Mouse (Mus musculus) myocyte (in vitro differentiated cells): ENCODE measurements at regions not wholly inside any gene's neighbourhood (a gene's known extent, or its start where the extent isn't known, plus 50 kb on each side); places are given as distances from the start of the nearest gene placed in this dataset.
A peak's percentile ranks its signal among the peaks of the same experiment; 100 is the strongest.

ENCODE experiments used
- H3K27me3 ChIP-seq: one replicate; pipeline ENCODE4 v1.6.1; 2011; ENCODE audit not compliant: control insufficient read depth, insufficient read depth, insufficient read length
- H3K36me3 ChIP-seq: one replicate; pipeline ENCODE4 v1.6.1; 2011; ENCODE audit not compliant: control insufficient read depth, insufficient read depth
- H3K4me2 ChIP-seq: one replicate; pipeline ENCODE4 v1.6.1; 2011; ENCODE audit warnings: low read depth, control low read depth
- H3K4me3 ChIP-seq: one replicate; pipeline ENCODE4 v1.5.1; 2011; ENCODE audit warnings: mild to moderate bottlenecking, control low read depth, moderate library complexity
- H3K79me2 ChIP-seq: one replicate; pipeline ENCODE4 v1.6.1; 2011; ENCODE audit not compliant: control insufficient read depth, insufficient read depth
- H3ac ChIP-seq: one replicate; pipeline ENCODE4 v1.6.1; 2011; ENCODE audit not compliant: control insufficient read depth, insufficient read length
- CEBPB ChIP-seq: IDR thresholded peaks from 2 replicates; pipeline ENCODE4 v1.6.1; 2011; ENCODE audit warnings: mild to moderate bottlenecking, moderate library complexity; ENCODE audit not compliant: poor library complexity, insufficient read depth, severe bottlenecking
- E2F4 ChIP-seq: IDR thresholded peaks from one replicate; pipeline ENCODE4 v1.6.1; 2011; ENCODE audit warnings: mild to moderate bottlenecking, control low read depth, moderate library complexity; ENCODE audit not compliant: insufficient read depth
- MAX ChIP-seq: IDR thresholded peaks from one replicate; pipeline ENCODE4 v1.6.1; 2011; ENCODE audit warnings: low read depth, mild to moderate bottlenecking, control low read depth
- MYOD1 ChIP-seq, 3 experiments: IDR thresholded peaks; one replicate each; pipeline ENCODE4 v1.6.1; 2011; ENCODE audit warnings: control low read depth in 2 of 3, low read depth in 2 of 3, mild to moderate bottlenecking in 2 of 3, moderate library complexity in 1 of 3; ENCODE audit not compliant: insufficient read length in 2 of 3, control insufficient read depth in 1 of 3
- MYOG ChIP-seq, 3 experiments: IDR thresholded peaks; one replicate each; pipeline ENCODE4 v1.6.1; 2011; ENCODE audit warnings: control low read depth in 2 of 3, low read depth in 2 of 3, mild to moderate bottlenecking in 2 of 3; ENCODE audit not compliant: insufficient read length in 2 of 3, control insufficient read depth in 1 of 3, insufficient read depth in 1 of 3
- POLR2A ChIP-seq: IDR thresholded peaks from one replicate; pipeline ENCODE4 v1.6.1; 2011; ENCODE audit warnings: low read depth, mild to moderate bottlenecking, control low read depth, moderate library complexity; ENCODE audit not compliant: insufficient read length
- POLR2AphosphoS2 ChIP-seq: IDR thresholded peaks from one replicate; pipeline ENCODE4 v1.6.1; 2011; ENCODE audit warnings: low read depth, control low read depth; ENCODE audit not compliant: insufficient read length
- REST ChIP-seq: IDR thresholded peaks from one replicate; pipeline ENCODE4 v1.6.1; 2011; ENCODE audit warnings: mild to moderate bottlenecking, control low read depth, moderate library complexity; ENCODE audit not compliant: insufficient read depth, insufficient read length
- SRF ChIP-seq: IDR thresholded peaks from one replicate; pipeline ENCODE4 v1.6.1; 2011; ENCODE audit warnings: low read depth; ENCODE audit not compliant: control insufficient read depth, insufficient read length
- TCF12 ChIP-seq: IDR thresholded peaks from one replicate; pipeline ENCODE4 v1.6.1; 2011; ENCODE audit warnings: mild to moderate bottlenecking, control low read depth; ENCODE audit not compliant: poor library complexity, insufficient read depth, severe bottlenecking
- TCF3 ChIP-seq: IDR thresholded peaks from one replicate; pipeline ENCODE4 v1.6.1; 2011; ENCODE audit warnings: low read depth, control low read depth; ENCODE audit not compliant: insufficient read length
- USF1 ChIP-seq: IDR thresholded peaks from one replicate; pipeline ENCODE4 v1.6.1; 2011; ENCODE audit warnings: low read depth, mild to moderate bottlenecking, control low read depth, moderate library complexity

DNA sequence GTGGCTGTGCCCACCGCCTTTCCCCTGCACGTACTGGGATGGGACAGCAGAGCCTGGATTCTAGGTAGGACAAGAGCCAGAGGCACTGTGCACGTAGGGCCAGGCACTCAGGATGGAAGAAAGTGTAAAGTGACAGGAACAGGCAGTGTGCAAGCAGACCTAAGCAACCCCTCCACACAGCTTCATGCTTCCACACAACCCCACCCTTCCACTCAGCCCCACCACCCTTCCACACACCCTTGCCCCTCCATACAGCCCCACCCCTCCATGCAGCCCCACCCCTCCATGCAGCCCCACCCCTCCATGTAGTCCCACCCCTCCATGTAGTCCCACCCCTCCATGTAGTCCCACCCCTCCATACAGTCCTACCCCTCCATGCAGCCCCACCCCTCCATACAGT, 78.5 kb downstream of the Zfp706 start:
- no peak overlapping the region for H3K4me3 ChIP-seq

DNA sequence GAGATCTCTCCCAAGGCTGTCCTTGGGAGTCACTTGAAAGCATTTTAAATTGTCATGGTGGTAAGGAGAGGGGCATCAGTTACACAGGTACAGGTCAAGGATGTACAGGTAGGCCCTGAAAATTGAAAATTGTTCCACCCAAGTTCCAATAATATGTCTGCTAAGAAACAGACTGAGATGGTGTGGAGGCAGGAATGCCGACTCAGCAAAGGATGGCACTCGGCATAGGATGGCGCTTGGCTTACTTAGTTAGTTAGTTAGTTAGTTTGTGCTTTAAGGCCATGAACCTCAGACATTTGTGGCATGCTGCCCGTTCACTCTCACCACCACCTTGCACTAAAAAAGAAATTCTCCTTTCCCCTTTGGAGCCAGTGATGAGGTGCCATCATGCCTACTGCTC, 78.9 kb downstream of the Zfp706 start:
- TF ChIP-seq POLR2AphosphoS2 (no peak), TCF12 (no peak), REST (no peak), SRF (no peak), CEBPB (no peak), TCF3 (no peak), POLR2A (no peak), MYOG (IDR thresholded peaks at IDR 0.05; ENCODE audit: control insufficient read depth in 1 of 3, insufficient read depth in 1 of 3, insufficient read length in 2 of 3, low read depth in 2 of 3) (no peak), MAX (no peak), E2F4 (no peak), USF1 (no peak), MYOD1 (IDR thresholded peaks at IDR 0.05; ENCODE audit: control insufficient read depth in 1 of 3, insufficient read length in 2 of 3, low read depth in 2 of 3) (no peak)
- H3K36me3 ChIP-seq = no peaks in the 10 kb centered on the region

More for the DNA sequence above, 78.5 kb downstream of the Zfp706 start:
- no peak for TF ChIP-seq REST
- no peak for TF ChIP-seq MAX
- TF ChIP-seq POLR2AphosphoS2 = no peak
- no peak for TF ChIP-seq CEBPB
- TF ChIP-seq TCF3 = no peak
- TF ChIP-seq SRF = no peak
- TF ChIP-seq MYOD1 (IDR thresholded peaks at IDR 0.05; ENCODE audit: control insufficient read depth in 1 of 3, insufficient read length in 2 of 3, low read depth in 2 of 3) = no peak
- no peak for TF ChIP-seq TCF12
- no peak for TF ChIP-seq MYOG (IDR thresholded peaks at IDR 0.05; ENCODE audit: control insufficient read depth in 1 of 3, insufficient read depth in 1 of 3, insufficient read length in 2 of 3, low read depth in 2 of 3)
- no peak for TF ChIP-seq USF1
- TF ChIP-seq E2F4 = no peak
- TF ChIP-seq POLR2A = no peak
- H3ac ChIP-seq = no peak overlapping the region
- H3K4me2 ChIP-seq = no peak overlapping the region
- no peaks in the 10 kb centered on the region for H3K79me2 ChIP-seq
- H3K27me3 ChIP-seq = no peaks in the 10 kb centered on the region
- no peaks in the 10 kb centered on the region for H3K36me3 ChIP-seq

GRCm38 (mm10) chr15:36927436-36927835, 80.1 kb downstream of the Zfp706 start:
- no peak overlapping the region for H3K4me2 ChIP-seq
- H3K79me2 ChIP-seq = no peaks in the 10 kb centered on the region
- no peak overlapping the region for H3K4me3 ChIP-seq
- H3ac ChIP-seq = no peak overlapping the region
- H3K36me3 ChIP-seq = no peaks in the 10 kb centered on the region
- H3K27me3 ChIP-seq = no peaks in the 10 kb centered on the region
- TF ChIP-seq CEBPB = no peak
- TF ChIP-seq SRF = no peak
- no peak for TF ChIP-seq MAX
- TF ChIP-seq TCF12 = no peak
- TF ChIP-seq REST = no peak
- no peak for TF ChIP-seq POLR2AphosphoS2
- TF ChIP-seq TCF3 = no peak
- TF ChIP-seq E2F4 = no peak
- no peak for TF ChIP-seq USF1
- no peak for TF ChIP-seq MYOG (IDR thresholded peaks at IDR 0.05; ENCODE audit: control insufficient read depth in 1 of 3, insufficient read depth in 1 of 3, insufficient read length in 2 of 3, low read depth in 2 of 3)
- TF ChIP-seq MYOD1 (IDR thresholded peaks at IDR 0.05; ENCODE audit: control insufficient read depth in 1 of 3, insufficient read length in 2 of 3, low read depth in 2 of 3) = no peak
- no peak for TF ChIP-seq POLR2A

More for the DNA sequence above, 78.9 kb downstream of the Zfp706 start:
- Histone ChIP-seq H3K4me2 (no peak overlapping the region), H3K4me3 (no peak overlapping the region), H3K79me2 (no peaks in the 10 kb centered on the region), H3ac (no peak overlapping the region), H3K27me3 (no peaks in the 10 kb centered on the region)

DNA sequence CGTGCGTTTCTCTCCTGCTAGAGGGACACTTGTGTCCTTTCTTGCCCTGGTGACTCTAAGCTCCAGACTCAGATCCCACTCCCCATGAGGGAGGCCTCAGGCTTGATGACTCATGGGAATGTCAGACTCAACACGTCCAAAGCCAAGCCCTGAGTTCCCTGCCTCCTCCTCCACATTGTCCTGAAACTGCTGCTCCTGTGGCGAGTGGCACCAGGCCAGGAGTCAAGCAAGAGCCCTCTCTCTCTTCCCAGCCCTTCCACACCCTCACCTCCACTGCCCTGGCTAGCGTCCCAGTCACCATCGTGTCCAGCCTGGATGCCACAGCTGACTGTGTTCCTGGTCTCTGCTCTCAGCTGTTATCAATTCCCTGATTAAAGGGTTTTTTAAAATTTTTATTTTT, 83.4 kb downstream of the Zfp706 start:
- no peak overlapping the region for H3K4me3 ChIP-seq
- no peaks in the 10 kb centered on the region for H3K36me3 ChIP-seq
- no peaks in the 10 kb centered on the region for H3K27me3 ChIP-seq
- no peak overlapping the region for H3ac ChIP-seq
- peak overlapping the region; percentile 58 for H3K4me2 ChIP-seq
- H3K79me2 ChIP-seq = no peaks in the 10 kb centered on the region
- TF ChIP-seq MYOD1 (IDR thresholded peaks at IDR 0.05; ENCODE audit: control insufficient read depth in 1 of 3, insufficient read length in 2 of 3, low read depth in 2 of 3) = peak in 2 of 3 experiments; percentile 61 to 84
- TF ChIP-seq TCF3 = peak; percentile 34
- TF ChIP-seq POLR2AphosphoS2 = no peak
- peak; percentile 35 for TF ChIP-seq TCF12
- TF ChIP-seq MYOG (IDR thresholded peaks at IDR 0.05; ENCODE audit: control insufficient read depth in 1 of 3, insufficient read depth in 1 of 3, insufficient read length in 2 of 3, low read depth in 2 of 3) = peak in 2 of 3 experiments; percentile 79 to 93
- no peak for TF ChIP-seq CEBPB

GRCm38 (mm10) chr15:36921384-36921783, 86.2 kb downstream of the Zfp706 start:
- H3K4me2 ChIP-seq = no peak overlapping the region
- H3K27me3 ChIP-seq = no peaks in the 10 kb centered on the region
- H3ac ChIP-seq = no peak overlapping the region
- H3K36me3 ChIP-seq = no peaks in the 10 kb centered on the region
- H3K79me2 ChIP-seq = no peaks in the 10 kb centered on the region
- H3K4me3 ChIP-seq = no peak overlapping the region
- TF ChIP-seq MYOD1 (IDR thresholded peaks at IDR 0.05; ENCODE audit: control insufficient read depth in 1 of 3, insufficient read length in 2 of 3, low read depth in 2 of 3) (no peak), MYOG (IDR thresholded peaks at IDR 0.05; ENCODE audit: control insufficient read depth in 1 of 3, insufficient read depth in 1 of 3, insufficient read length in 2 of 3, low read depth in 2 of 3) (no peak), MAX (no peak), TCF3 (no peak), USF1 (no peak), POLR2AphosphoS2 (no peak), POLR2A (no peak), SRF (no peak), E2F4 (no peak)
